Comparison of ENCODE assay signal across 29 mouse cellular contexts in genomic region chr15:20323579-20323978, GRCm38 (mm10).
DNase-seq lines count a peak whose midpoint lies in the region; ATAC-seq and TF ChIP-seq lines count a peak whose summit lies in the region.
"Had no signal": no experiment of that assay in that cellular context is flagged by ENCODE, and none has a peak within 500 bp of the region (broad histone marks: within the 10 kb centered on the region; RNA-seq: fewer than 3 reads in every experiment).

No protein-coding gene starts in this region.

- WGBS in hindbrain, postnatal 0 days, result 93% methylated on average over 3 of the region's 3 CpGs

- TF ChIP-seq RAD21 in CH12.LX (IDR thresholded peaks at IDR 0.05; ENCODE audit: low read depth, low read length) (no peak), MEL (IDR thresholded peaks at IDR 0.05; ENCODE audit: low read depth, low read length) (no peak)

- peak; percentile 5 for DNase-seq in right cerebral cortex, adult 18-20 months
- no peak for DNase-seq in right cerebral cortex, postnatal 14 days
- DNase-seq in CH12.LX (ENCODE audit: extremely low read depth) (peak; percentile 1), MEL (ENCODE audit: low read depth, low spot score) (peak; percentile 70)
- DNase-seq in left cerebral cortex, adult 9 months (ENCODE audit: low spot score in 2 of 2), result no peak
- DNase-seq in ovary, postnatal 36 days (ENCODE audit: low spot score), result no peak
- no peak for DNase-seq in hindbrain, postnatal 0 days (ENCODE audit: low spot score)
- DNase-seq: adrenal gland, adult 2 months; adrenal gland, postnatal 14 days; cerebellum, adult 11-12 months; cerebellum, adult 8-10 months; cerebellum, postnatal 10 days; cerebellum, postnatal 36 days; embryo, embryonic 11 days; gastrocnemius, postnatal 25 days; heart, postnatal 10 days; heart, postnatal 36 days had no signal

- no peak overlapping the region for H3K4me3 ChIP-seq in CH12.LX (replicated peaks in 1 of 3; ENCODE audit: low read depth in 2 of 3, low read length in 2 of 3, poor library complexity in 1 of 3)
- H3K4me3 ChIP-seq in MEL (ENCODE audit: control insufficient read depth in 1 of 2, insufficient read depth in 1 of 2, low read depth in 2 of 2, low read length in 2 of 2), result no peak overlapping the region
- no peak overlapping the region for H3K4me3 ChIP-seq in hindbrain, postnatal 0 days (ENCODE audit: low read length)
- H3K4me3 ChIP-seq: embryonic facial prominence, embryonic 10.5 days; embryonic facial prominence, embryonic 13.5 days; erythroblast, embryonic 14.5 days; forebrain, embryonic 12.5 days; forebrain, embryonic 15.5 days; heart, embryonic 12.5 days; heart, embryonic 15.5 days; hindbrain, embryonic 10.5 days; hindbrain, embryonic 13.5 days had no signal

- TF ChIP-seq CTCF in CH12.LX (conservative IDR thresholded peaks at IDR 0.05 in 1 of 2, IDR thresholded peaks at IDR 0.05 in 1 of 2; ENCODE audit: low read depth in 2 of 2, low read length in 2 of 2), result no peak
- no peak for TF ChIP-seq CTCF in MEL (IDR thresholded peaks at IDR 0.05 in 2 of 3, conservative IDR thresholded peaks at IDR 0.05 in 1 of 3; ENCODE audit: control insufficient read depth in 1 of 3, insufficient read depth in 1 of 3, low read depth in 2 of 3, low read length in 3 of 3, poor library complexity in 1 of 3, severe bottlenecking in 1 of 3)
- TF ChIP-seq CTCF in hindbrain, postnatal 0 days (IDR thresholded peaks at IDR 0.05; ENCODE audit: low read depth), result no peak

- H3K9ac ChIP-seq in CH12.LX (ENCODE audit: insufficient read depth, low read depth), result no peak overlapping the region
- no peak overlapping the region for H3K9ac ChIP-seq in MEL (ENCODE audit: control insufficient read depth, low read depth, low read length, poor library complexity, severe bottlenecking)
- H3K9ac ChIP-seq in hindbrain, postnatal 0 days (replicated peaks; ENCODE audit: low read length), result no peak overlapping the region
- H3K9ac ChIP-seq: embryonic facial prominence, embryonic 13.5 days; forebrain, embryonic 12.5 days; forebrain, embryonic 15.5 days; heart, embryonic 12.5 days; heart, embryonic 15.5 days; hindbrain, embryonic 13.5 days had no signal

- no peaks in the 10 kb centered on the region for H3K79me2 ChIP-seq in CH12.LX (replicated peaks; ENCODE audit: control insufficient read depth, extremely low read depth, insufficient read depth, poor library complexity, severe bottlenecking)
- no peaks in the 10 kb centered on the region for H3K79me2 ChIP-seq in MEL (ENCODE audit: control insufficient read depth, insufficient read depth, low read length, poor library complexity)

- peaks cover 2% of the 10 kb centered on the region for H3K9me3 ChIP-seq in CH12.LX (replicated peaks; ENCODE audit: low read length)
- no peaks in the 10 kb centered on the region for H3K9me3 ChIP-seq in MEL (replicated peaks; ENCODE audit: insufficient read depth, low read length)
- no peaks in the 10 kb centered on the region for H3K9me3 ChIP-seq in hindbrain, postnatal 0 days (ENCODE audit: low read length)
- H3K9me3 ChIP-seq: embryonic facial prominence, embryonic 10.5 days; embryonic facial prominence, embryonic 13.5 days; forebrain, embryonic 12.5 days; forebrain, embryonic 15.5 days; heart, embryonic 12.5 days; heart, embryonic 15.5 days; hindbrain, embryonic 10.5 days; hindbrain, embryonic 13.5 days had no signal

- dilution Hi-C loops in CH12.LX (cut with MboI; ENCODE audit: extremely low pct_ligation_motif_present, extremely low pct_unique_long_range_greater_than_20kb, low sequenced_read_pairs), result no loop called here

- TF ChIP-seq EP300 in CH12.LX (IDR thresholded peaks at IDR 0.05; ENCODE audit: low read length) (no peak), MEL (IDR thresholded peaks at IDR 0.05; ENCODE audit: low read depth in 1 of 2, low read length in 2 of 2) (peak; percentile 52 to 62; a peak in 3 of 4 replicates)

- in situ Hi-C loops in CH12.LX (cut with MboI; ENCODE audit: low pct_ligation_motif_present, low pct_unique_long_range_greater_than_20kb, low sequenced_read_pairs), result no loop called here

- no peaks in the 10 kb centered on the region for H3K27me3 ChIP-seq in CH12.LX (replicated peaks)
- no peaks in the 10 kb centered on the region for H3K27me3 ChIP-seq in MEL (ENCODE audit: control insufficient read depth in 1 of 2, insufficient read depth in 2 of 2, low read length in 2 of 2)
- H3K27me3 ChIP-seq in hindbrain, postnatal 0 days (ENCODE audit: insufficient read depth, low read length), result no peaks in the 10 kb centered on the region
- H3K27me3 ChIP-seq: embryonic facial prominence, embryonic 13.5 days; forebrain, embryonic 12.5 days; forebrain, embryonic 15.5 days; heart, embryonic 12.5 days; heart, embryonic 15.5 days; hindbrain, embryonic 13.5 days had no signal

- no peak overlapping the region for H3K4me2 ChIP-seq in CH12.LX (ENCODE audit: insufficient read depth, low read depth, poor library complexity, severe bottlenecking)
- no peak overlapping the region for H3K4me2 ChIP-seq in hindbrain, postnatal 0 days (ENCODE audit: low read depth, low read length)
- H3K4me2 ChIP-seq: embryonic facial prominence, embryonic 13.5 days; forebrain, embryonic 12.5 days; forebrain, embryonic 15.5 days; heart, embryonic 12.5 days; heart, embryonic 15.5 days; hindbrain, embryonic 13.5 days had no signal

- no peaks in the 10 kb centered on the region for H3K4me1 ChIP-seq in CH12.LX (ENCODE audit: control insufficient read depth in 1 of 2, insufficient read depth in 2 of 2)
- no peaks in the 10 kb centered on the region for H3K4me1 ChIP-seq in MEL (ENCODE audit: control insufficient read depth in 1 of 2, insufficient read depth in 2 of 2, low read length in 2 of 2)
- H3K4me1 ChIP-seq in hindbrain, postnatal 0 days (ENCODE audit: insufficient read depth, low read length), result no peaks in the 10 kb centered on the region
- H3K4me1 ChIP-seq: embryonic facial prominence, embryonic 10.5 days; embryonic facial prominence, embryonic 13.5 days; forebrain, embryonic 12.5 days; forebrain, embryonic 15.5 days; heart, embryonic 12.5 days; heart, embryonic 15.5 days; hindbrain, embryonic 10.5 days; hindbrain, embryonic 13.5 days had no signal

- TF ChIP-seq POLR2A in CH12.LX (IDR thresholded peaks at IDR 0.05; ENCODE audit: low read depth, low read length) (no peak), MEL (IDR thresholded peaks at IDR 0.05; ENCODE audit: control insufficient read depth in 1 of 2, insufficient read depth in 1 of 2, low read depth in 1 of 2, low read length in 2 of 2, poor library complexity in 1 of 2) (no peak)

- H3K36me3 ChIP-seq in CH12.LX (replicated peaks in 1 of 2; ENCODE audit: control insufficient read depth in 1 of 2, insufficient read depth in 1 of 2, low read length in 1 of 2), result no peaks in the 10 kb centered on the region
- H3K36me3 ChIP-seq in MEL (ENCODE audit: control insufficient read depth in 1 of 2, insufficient read depth in 2 of 2, low read length in 2 of 2), result no peaks in the 10 kb centered on the region
- no peaks in the 10 kb centered on the region for H3K36me3 ChIP-seq in hindbrain, postnatal 0 days (ENCODE audit: insufficient read depth, low read length)
- H3K36me3 ChIP-seq: embryonic facial prominence, embryonic 10.5 days; embryonic facial prominence, embryonic 13.5 days; forebrain, embryonic 12.5 days; forebrain, embryonic 15.5 days; heart, embryonic 12.5 days; heart, embryonic 15.5 days; hindbrain, embryonic 10.5 days; hindbrain, embryonic 13.5 days had no signal

- no peak for ATAC-seq in hindbrain, postnatal 0 days
- ATAC-seq: forebrain, embryonic 15.5 days; hindbrain, embryonic 16.5 days; inflammation-experienced regulatory T-cells, adult 6 months; intestine, embryonic 16.5 days had no signal

- H3K27ac ChIP-seq in CH12.LX (ENCODE audit: insufficient read depth, low read depth) (no peak overlapping the region), MEL (ENCODE audit: control insufficient read depth, low read depth, low read length) (no peak overlapping the region)
- H3K27ac ChIP-seq in hindbrain, postnatal 0 days, result no peak overlapping the region
- H3K27ac ChIP-seq: embryonic facial prominence, embryonic 10.5 days; embryonic facial prominence, embryonic 13.5 days; forebrain, embryonic 12.5 days; forebrain, embryonic 15.5 days; heart, embryonic 15.5 days; hindbrain, embryonic 10.5 days; hindbrain, embryonic 13.5 days had no signal

TF ChIP-seq in CH12.LX, 34 proteins besides CTCF, POLR2A, EP300 and RAD21 (continues in another document):
- TF ChIP-seq USF2 (conservative IDR thresholded peaks at IDR 0.05; ENCODE audit: low read depth, low read length) (no peak), IRF4 (IDR thresholded peaks at IDR 0.05; ENCODE audit: low read depth, low read length) (no peak), UBTF (IDR thresholded peaks at IDR 0.05; ENCODE audit: low read depth, low read length) (no peak), ZNF384 (IDR thresholded peaks at IDR 0.05; ENCODE audit: low read depth, low read length) (no peak), NRF1 (IDR thresholded peaks at IDR 0.05; ENCODE audit: low read depth, low read length) (no peak), GABPA (IDR thresholded peaks at IDR 0.05; ENCODE audit: insufficient replicate concordance, low read depth, low read length) (no peak), ETS1 (conservative IDR thresholded peaks at IDR 0.05; ENCODE audit: low read depth, low read length) (no peak), KAT2A (IDR thresholded peaks at IDR 0.05; ENCODE audit: insufficient replicate concordance, low read length) (no peak), TBP (conservative IDR thresholded peaks at IDR 0.05; ENCODE audit: low read depth, low read length) (no peak), MYC (IDR thresholded peaks at IDR 0.05; ENCODE audit: low read depth, low read length) (no peak), JUN (IDR thresholded peaks at IDR 0.05; ENCODE audit: insufficient read depth, low read depth, low read length) (no peak)

TF ChIP-seq in MEL, 35 proteins besides CTCF, POLR2A, EP300 and RAD21:
- TF ChIP-seq JUND (IDR thresholded peaks at IDR 0.05; ENCODE audit: low read depth, low read length) (peak; percentile 82), ETS1 (IDR thresholded peaks at IDR 0.05; ENCODE audit: low read depth, low read length) (peak; percentile 86), MEF2A (IDR thresholded peaks at IDR 0.05; ENCODE audit: extremely low read depth, insufficient replicate concordance, low read depth, low read length, poor library complexity, severe bottlenecking) (no peak)
TF ChIP-seq in MEL: peak in this region for 2.

Comparison
In these comparisons a context has a peak if more than half of its experiments do, and no peak if none do; other contexts are left out.
1. DNase-seq: peak in right cerebral cortex, adult 18-20 months (single experiment), CH12.LX (single experiment) and MEL (single experiment); none in right cerebral cortex, postnatal 14 days (single experiment), left cerebral cortex, adult 9 months (0 of 2), ovary, postnatal 36 days (single experiment) and hindbrain, postnatal 0 days (single experiment).